Mouse (Mus musculus) bone marrow, adult 2 months (tissue): ENCODE results near the gene Zbtb49. TPM values are rescaled to one million over a fixed set of nuclear protein-coding genes. Genes with fewer than 3 reads are reported as not detected.

ENCODE experiments used
- H3K27ac ChIP-seq: fragments of 200-500 bp; 2 replicates; pipeline ENCODE4 v1.5.1; 2012; ENCODE audit warnings: low read depth, mild to moderate bottlenecking, control low read depth, inconsistent platforms, low read length; ENCODE audit not compliant: control insufficient read depth, poor library complexity, insufficient read depth
- H3K4me1 ChIP-seq: fragments of 200-500 bp; 2 replicates; pipeline ENCODE4 v1.6.1; 2011; ENCODE audit warnings: low read length; ENCODE audit not compliant: control insufficient read depth, insufficient read depth
- H3K4me3 ChIP-seq: fragments of 200-500 bp; replicated peaks from 2 replicates; pipeline ENCODE3; 2011; ENCODE audit warnings: mild to moderate bottlenecking, low read depth, low read length, control low read depth; ENCODE audit not compliant: control insufficient read depth
- CTCF ChIP-seq: fragments of 200-500 bp; IDR thresholded peaks from 2 replicates; pipeline ENCODE4 v1.5.1; 2011; ENCODE audit warnings: low read length, control low read depth; ENCODE audit not compliant: control insufficient read depth, insufficient read depth
- POLR2A ChIP-seq: fragments of 200-500 bp; IDR thresholded peaks from 2 replicates; pipeline ENCODE4 v1.6.1; 2011; ENCODE audit warnings: low read depth, mild to moderate bottlenecking, control low read depth, low read length, borderline replicate concordance; ENCODE audit not compliant: control insufficient read depth
- WGBS: fragments of 180-500 bp; shearing (Covaris S2); methylation state at CpG from one replicate; pipeline ENCODE4 v1.1.7; 2018; 5-methylcytosine and 5-hydroxymethylcytosine counted together
- polyA plus RNA-seq: library from polyadenylated mRNA; stranded (reverse); fragments of >200 nt; gene quantifications from 2 replicates; pipeline ENCODE4 v1.2.4, GENCODE M21; 2011; ENCODE audit warnings: low replicate concordance; ENCODE audit not compliant: missing spikeins, insufficient read depth, insufficient read length

The Zbtb49 gene
- polyA plus RNA-seq, 1 experiment, result 3.5 TPM

GRCm38 (mm10) chr5:38184688-38185285 lies 35.5 kb downstream of the Zbtb49 start:
- 74% methylated on average over 6 of the region's 6 CpGs for WGBS
- no peak overlapping the region for H3K4me3 ChIP-seq
- H3K4me1 ChIP-seq, result no peaks in the 10 kb centered on the region
- no peak overlapping the region for H3K27ac ChIP-seq
- TF ChIP-seq CTCF (no peak), POLR2A (no peak)

DNA sequence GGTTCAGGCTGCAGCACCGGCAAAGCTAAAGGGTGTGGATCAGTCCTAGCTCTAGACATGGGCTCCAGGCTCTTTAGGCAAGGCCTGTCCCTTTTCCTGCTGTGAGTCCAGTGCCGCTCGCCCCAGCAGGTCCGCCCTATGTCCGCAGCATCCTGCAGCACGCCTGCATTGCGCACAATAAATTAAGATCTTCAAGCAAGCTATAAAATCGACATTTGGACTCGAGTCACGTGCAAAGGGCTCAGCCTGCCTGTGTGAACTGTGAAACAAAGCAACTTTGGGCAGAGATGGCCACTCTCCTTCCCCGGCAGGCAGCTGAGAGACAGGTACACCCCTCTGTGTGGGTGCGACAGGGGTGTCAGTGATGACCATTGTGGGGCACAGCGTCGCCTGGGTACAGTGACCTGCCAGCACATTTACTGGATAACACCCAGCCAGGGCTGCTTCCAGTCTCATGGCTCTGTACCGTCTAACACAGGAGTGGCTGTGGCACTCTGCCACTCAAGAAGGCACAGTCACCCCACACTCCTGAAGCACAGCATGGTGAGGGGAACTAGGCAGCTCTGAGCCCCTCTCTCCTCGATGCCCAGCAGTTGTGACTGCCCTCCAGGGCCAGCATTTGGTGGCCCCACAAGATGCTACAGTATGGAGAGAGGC lies 45.9 kb downstream of the Zbtb49 start:
- Histone ChIP-seq H3K27ac (no peak overlapping the region; the same call in 1 of the 2 replicates), H3K4me1 (no peaks in the 10 kb centered on the region), H3K4me3 (no peak overlapping the region)
- TF ChIP-seq POLR2A (no peak), CTCF (no peak)
- WGBS, result 78% methylated on average over 16 of the region's 16 CpGs

DNA sequence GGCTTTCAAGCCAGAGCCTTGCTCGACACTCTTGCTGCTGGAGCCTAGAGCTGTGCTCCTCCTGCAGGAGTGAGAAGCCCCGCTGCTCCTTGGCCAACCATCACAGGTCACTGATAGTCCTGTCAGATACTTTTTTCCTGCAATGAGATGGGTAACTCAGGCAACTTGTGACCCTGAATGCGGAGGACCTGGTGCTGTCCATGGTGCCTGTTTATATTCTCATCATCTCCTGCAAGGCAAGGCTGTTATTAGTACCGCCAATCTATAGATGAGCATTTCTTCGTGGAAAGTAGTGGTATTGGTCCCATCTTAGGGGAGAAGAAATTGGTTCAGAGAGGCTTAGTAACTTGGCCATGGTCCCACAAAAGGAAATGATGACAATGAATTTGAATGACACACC lies 46.5 kb downstream of the Zbtb49 start:
- Histone ChIP-seq H3K27ac (no peak overlapping the region), H3K4me1 (no peaks in the 10 kb centered on the region), H3K4me3 (no peak overlapping the region)
- 49% methylated on average over 5 of the region's 5 CpGs for WGBS
- TF ChIP-seq CTCF, result no peak
- TF ChIP-seq POLR2A, result no peak

- no peak overlapping the region for H3K4me3 ChIP-seq
- whole genome bisulfite sequencing, result 81% methylated on average over 11 of the region's 11 CpGs
- H3K4me1 ChIP-seq, result no peaks in the 10 kb centered on the region
- no peak overlapping the region for H3K27ac ChIP-seq
- TF ChIP-seq CTCF, result no peak
Measured at GRCm38 (mm10) chr5:38168497-38168896, 51.8 kb downstream of the Zbtb49 start.

GRCm38 (mm10) chr5:38159634-38160413 lies 60.4 kb downstream of the Zbtb49 start, which contains the start of gene Nsg1:
TSS of gene Nsg1 (minus strand) at chr5:38159907.
- H3K27ac ChIP-seq, result no peak within 1 kb of the TSS
- no peak for TF ChIP-seq CTCF
- TF ChIP-seq POLR2A, result no peak
- no peaks in the 10 kb centered on the region for H3K4me1 ChIP-seq
- WGBS, result 17% methylated on average over 35 of the region's 35 CpGs
- peak within 1 kb of the TSS; percentile 17 for H3K4me3 ChIP-seq

DNA sequence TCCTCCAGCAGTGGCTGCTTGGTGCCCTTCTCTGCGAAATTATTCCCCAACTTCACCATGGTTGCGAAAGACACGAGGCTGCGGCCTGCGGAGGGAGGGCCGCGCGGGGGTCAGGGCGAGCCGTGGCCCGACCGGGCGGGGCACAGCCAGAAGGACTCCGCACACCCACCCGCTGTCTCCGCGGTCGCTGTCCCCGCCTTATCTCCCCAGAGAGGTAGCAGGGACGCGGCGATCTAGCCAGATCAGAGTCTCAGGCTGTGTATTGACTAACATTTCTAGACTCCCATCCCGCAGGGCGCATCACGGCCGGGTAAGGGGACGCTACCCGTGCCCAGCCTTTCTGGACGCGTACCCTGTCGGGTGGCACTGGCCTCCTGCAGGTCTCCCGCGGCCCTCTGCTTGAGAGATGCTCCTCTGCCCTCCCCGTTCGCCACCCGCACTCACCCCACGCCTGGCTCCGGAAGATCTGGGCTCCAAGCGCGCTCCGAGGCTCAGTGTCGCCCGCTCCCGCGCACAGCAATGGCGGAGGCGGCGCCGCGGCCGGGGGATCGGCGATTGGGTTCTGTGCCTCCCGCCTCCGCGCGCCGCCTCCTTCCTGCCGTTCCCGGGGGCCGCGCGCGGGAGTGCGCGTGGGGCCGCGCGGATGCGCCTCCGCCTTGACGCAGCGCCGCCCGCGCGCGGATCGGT lies 61.2 kb downstream of the Zbtb49 start:
- Histone ChIP-seq H3K4me1 (no peaks in the 10 kb centered on the region), H3K4me3 (peak overlapping the region; percentile 17), H3K27ac (no peak overlapping the region)
- TF ChIP-seq POLR2A (no peak), CTCF (no peak)
- WGBS, result 1% methylated on average over 79 of the region's 79 CpGs

GRCm38 (mm10) chr5:38158501-38158946 lies 61.7 kb downstream of the Zbtb49 start:
- 7% methylated on average over 17 of the region's 17 CpGs for WGBS
- TF ChIP-seq CTCF (no peak), POLR2A (no peak)
- H3K4me3 ChIP-seq, result no peak overlapping the region
- H3K4me1 ChIP-seq, result no peaks in the 10 kb centered on the region
- H3K27ac ChIP-seq, result no peak overlapping the region
